23 mouse cellular contexts compared by ENCODE assay signal in the genomic region with DNA sequence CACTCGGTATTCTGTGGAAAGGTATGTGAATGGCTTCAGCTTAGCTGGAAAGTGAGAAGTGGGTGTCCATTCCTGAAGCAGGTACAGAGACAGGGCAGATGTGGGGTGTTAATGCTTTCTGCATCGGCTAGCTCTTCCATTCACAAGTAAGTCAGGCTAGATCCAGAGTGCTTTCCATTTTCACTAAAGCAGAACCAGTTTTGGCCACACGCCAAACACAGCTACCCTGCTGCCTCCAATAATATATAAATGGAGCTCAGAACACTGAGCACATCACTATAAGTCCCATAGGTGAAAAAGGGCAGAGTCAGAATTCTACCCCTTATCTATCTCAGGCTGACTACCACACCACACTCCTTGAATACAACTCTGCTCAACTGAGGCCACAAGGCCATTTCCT.
A peak's percentile ranks its signal among the peaks of the same experiment; 100 is the strongest.
DNase-seq lines count a peak whose midpoint lies in the region; ATAC-seq lines count a peak whose summit lies in the region.
"Had no signal": no experiment of that assay in that cellular context is flagged by ENCODE, and none has a peak within 500 bp of the region (broad histone marks: within the 10 kb centered on the region; RNA-seq: fewer than 3 reads in every experiment).

No protein-coding gene starts in this region.

- H3K27me3 ChIP-seq in forebrain, embryonic 14.5 days (replicated peaks; ENCODE audit: control insufficient read depth, insufficient read depth, low read length) = no peaks in the 10 kb centered on the region
- H3K27me3 ChIP-seq in forebrain, embryonic 13.5 days = no peaks in the 10 kb centered on the region
- H3K27me3 ChIP-seq: CH12.LX; embryonic facial prominence, embryonic 15.5 days; hindbrain, embryonic 12.5 days had no signal

- no peak overlapping the region for H3K4me2 ChIP-seq in forebrain, embryonic 14.5 days (ENCODE audit: low read length)
- no peak overlapping the region for H3K4me2 ChIP-seq in forebrain, embryonic 13.5 days
- H3K4me2 ChIP-seq: embryonic facial prominence, embryonic 15.5 days; hindbrain, embryonic 12.5 days had no signal

- H3K4me1 ChIP-seq in forebrain, embryonic 14.5 days (ENCODE audit: control insufficient read depth, insufficient read depth, low read length) = no peaks in the 10 kb centered on the region
- H3K4me1 ChIP-seq in forebrain, embryonic 13.5 days = peaks cover 10% of the 10 kb centered on the region

- H3K9ac ChIP-seq in forebrain, embryonic 14.5 days (ENCODE audit: low read length) = no peak overlapping the region
- H3K9ac ChIP-seq in forebrain, embryonic 13.5 days = no peak overlapping the region
- H3K9ac ChIP-seq: embryonic facial prominence, embryonic 15.5 days; hindbrain, embryonic 12.5 days had no signal

- WGBS in forebrain, embryonic 14.5 days = 86% methylated on average over 3 of the region's 3 CpGs
- WGBS in forebrain, embryonic 13.5 days = 91% methylated on average over 3 of the region's 3 CpGs

- no peaks in the 10 kb centered on the region for H3K36me3 ChIP-seq in forebrain, embryonic 14.5 days (ENCODE audit: control insufficient read depth, insufficient read depth, low read length)
- no peaks in the 10 kb centered on the region for H3K36me3 ChIP-seq in forebrain, embryonic 13.5 days (ENCODE audit: poor library complexity, severe bottlenecking)
- H3K36me3 ChIP-seq: embryonic facial prominence, embryonic 15.5 days; forebrain, embryonic 10.5 days; heart, embryonic 10.5 days; hindbrain, embryonic 12.5 days had no signal

- H3K9me3 ChIP-seq in forebrain, embryonic 14.5 days (replicated peaks; ENCODE audit: control insufficient read depth, low read length) = no peaks in the 10 kb centered on the region
- H3K9me3 ChIP-seq in forebrain, embryonic 13.5 days (replicated peaks) = no peaks in the 10 kb centered on the region
- H3K9me3 ChIP-seq: embryonic facial prominence, embryonic 15.5 days; forebrain, embryonic 10.5 days; heart, embryonic 10.5 days; hindbrain, embryonic 12.5 days had no signal

- H3K4me3 ChIP-seq in forebrain, embryonic 14.5 days (ENCODE audit: low read depth, low read length) = no peak overlapping the region
- H3K4me3 ChIP-seq in forebrain, embryonic 13.5 days = no peak overlapping the region
- H3K4me3 ChIP-seq: embryonic facial prominence, embryonic 15.5 days; erythroblast, embryonic 14.5 days; forebrain, embryonic 10.5 days; heart, embryonic 10.5 days; hindbrain, embryonic 12.5 days had no signal

- ATAC-seq in forebrain, embryonic 14.5 days = no peak
- ATAC-seq in forebrain, embryonic 13.5 days = no peak
- ATAC-seq: forebrain, embryonic 16.5 days; hindbrain, embryonic 16.5 days had no signal

- no peak overlapping the region for H3K27ac ChIP-seq in forebrain, embryonic 14.5 days (ENCODE audit: low read depth, low read length)
- no peak overlapping the region for H3K27ac ChIP-seq in forebrain, embryonic 13.5 days
- H3K27ac ChIP-seq: embryonic facial prominence, embryonic 15.5 days; forebrain, embryonic 10.5 days; heart, embryonic 10.5 days; hindbrain, embryonic 12.5 days had no signal

- peak; percentile 34 for DNase-seq in forebrain, embryonic 14.5 days (ENCODE audit: low spot score)
- peak; percentile 40 for DNase-seq in kidney, postnatal 14 days
- DNase-seq in kidney, adult 11 months = no peak
- DNase-seq in right cerebral cortex, postnatal 14 days = peak; percentile 22
- DNase-seq in right cerebral cortex, postnatal 10 days (ENCODE audit: low spot score in 2 of 2) = no peak
- no peak for DNase-seq in spleen, adult 18-20 months
- DNase-seq: adrenal gland, adult 2 months; cerebellum, adult 11-12 months; cerebellum, adult 9-11 months; embryo, embryonic 11 days; gastrocnemius, postnatal 10 days; heart, adult 18-20 months; heart, postnatal 10 days; heart, postnatal 4 days had no signal

Comparison
In these comparisons a context has a peak if more than half of its experiments do, and no peak if none do; other contexts are left out.
1. DNase-seq: peak in forebrain, embryonic 14.5 days (single experiment), kidney, postnatal 14 days (single experiment) and right cerebral cortex, postnatal 14 days (single experiment); none in kidney, adult 11 months (single experiment), right cerebral cortex, postnatal 10 days (0 of 2) and spleen, adult 18-20 months (0 of 2).